Mouse (Mus musculus) gastrocnemius, postnatal 36 days (tissue): ENCODE measurements around the gene Zfp598. TPM values are rescaled to one million over a fixed set of nuclear protein-coding genes. Genes with fewer than 3 reads are reported as not detected.
A peak's percentile ranks its signal among the peaks of the same experiment; 100 is the strongest.
"Not testable (repeated sequence)": the region's sequence is repeated elsewhere in the genome, so short reads cannot be mapped to it uniquely, and the experiment has no call there.

ENCODE experiments used
- DNase-seq, 2 experiments: peaks; one replicate each; pipeline ENCODE4 v3.0.0; 2022
- intact Hi-C: fragments of 180-260 bp; cut with DNase I; formaldehyde crosslinking; loops from one replicate; pipeline ENCODE4 v1.15.1; 2025
- total RNA-seq, 2 experiments: library from RNA; stranded (reverse); gene quantifications; 2 replicates each; pipeline ENCODE4 v1.2.3; 2021

The Zfp598 gene
- total RNA-seq, 2 experiments from 2014 or later, result 18.0 to 18.5 TPM

DNA sequence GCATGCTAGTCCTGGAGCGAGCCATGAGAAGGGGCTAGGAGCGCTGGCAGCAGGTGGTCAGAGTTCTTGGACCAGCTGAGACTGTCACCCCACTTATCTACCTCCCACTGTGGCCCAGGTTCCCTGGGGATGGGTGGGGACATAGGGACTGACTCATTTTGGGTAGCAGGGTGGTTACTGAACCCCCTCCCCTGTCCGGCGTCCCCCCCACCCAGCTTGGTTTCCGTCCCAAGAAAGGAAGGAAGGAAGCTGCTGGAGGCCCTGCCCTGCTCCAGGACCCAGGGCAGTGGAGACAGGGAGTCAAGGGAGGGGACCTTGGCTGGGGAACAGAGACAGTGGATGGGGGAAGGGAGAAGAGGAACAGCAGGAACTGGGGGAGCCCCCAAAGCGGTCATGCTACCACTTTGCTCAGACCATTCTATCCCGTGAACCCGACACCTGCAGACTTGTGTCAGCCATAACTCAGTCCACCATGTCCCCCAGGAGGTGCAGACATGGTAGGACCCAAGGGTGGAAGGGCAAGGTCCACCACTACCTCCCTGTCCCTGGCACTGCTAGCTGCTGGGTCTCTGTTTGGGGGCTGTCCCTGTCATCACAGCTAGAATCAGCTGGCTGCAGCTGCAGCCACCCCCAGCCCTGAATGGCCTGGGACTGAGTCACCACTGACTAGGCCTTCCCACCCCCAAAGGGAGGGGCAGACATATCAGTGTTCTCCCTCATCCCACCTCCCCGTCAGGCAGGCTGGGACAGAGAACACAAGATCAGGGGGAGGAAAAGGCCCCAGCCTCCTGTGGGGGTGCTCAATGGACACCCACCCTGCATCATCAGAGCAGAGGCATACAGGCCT lies 24.4 kb upstream of the Zfp598 start:
- peak in 1 of 2 experiments; percentile 51 for DNase-seq
- intact Hi-C loops, result no loop called here

DNA sequence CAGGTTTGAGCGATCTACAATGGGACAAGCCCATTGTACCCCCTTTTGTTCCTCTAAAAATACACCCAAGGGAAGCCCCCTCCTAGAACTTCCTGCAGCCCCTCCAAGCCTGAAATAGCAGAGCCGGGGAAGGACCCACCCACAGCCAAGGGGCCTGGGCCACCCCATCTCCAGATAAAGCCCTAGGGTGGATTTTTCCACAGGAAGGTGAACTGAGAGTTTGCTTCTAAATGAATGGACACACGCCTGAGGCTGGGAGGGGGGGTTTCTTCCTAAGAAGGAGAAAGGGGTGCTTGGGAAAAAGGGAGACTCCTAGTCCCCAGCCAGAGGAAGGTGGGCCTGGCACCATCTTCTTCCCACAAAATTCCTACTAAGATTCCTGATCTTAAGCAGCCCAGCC lies 23.6 kb upstream of the Zfp598 start:
- intact Hi-C loops, result no loop called here
- DNase-seq, result no peak

DNA sequence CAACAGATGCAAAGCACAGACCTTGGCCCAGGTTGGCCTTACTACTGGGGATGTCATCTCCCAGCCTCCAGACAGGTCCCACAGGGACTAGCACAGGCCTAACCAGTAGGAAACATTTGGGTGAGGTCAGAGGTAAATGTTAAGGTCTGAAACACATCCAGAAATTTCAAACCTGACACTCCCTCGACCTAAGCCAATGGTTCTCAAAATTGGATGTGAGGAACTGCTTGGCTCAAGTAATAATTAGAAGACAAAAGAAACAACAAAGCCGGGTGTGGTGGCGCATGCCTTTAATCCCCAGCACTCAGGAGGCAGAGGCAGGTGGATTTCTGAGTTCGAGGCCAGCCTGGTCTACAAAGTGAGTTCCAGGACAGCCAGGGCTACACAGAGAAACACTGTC lies 23.1 kb upstream of the Zfp598 start:
- intact Hi-C loops, result no loop called here
- DNase-seq, result no peak

- DNase-seq, result no peak
- intact Hi-C loops, result no loop called here
Observed at GRCm38 (mm10) chr17:24647493-24647892, 22.0 kb upstream of the Zfp598 start.

DNA sequence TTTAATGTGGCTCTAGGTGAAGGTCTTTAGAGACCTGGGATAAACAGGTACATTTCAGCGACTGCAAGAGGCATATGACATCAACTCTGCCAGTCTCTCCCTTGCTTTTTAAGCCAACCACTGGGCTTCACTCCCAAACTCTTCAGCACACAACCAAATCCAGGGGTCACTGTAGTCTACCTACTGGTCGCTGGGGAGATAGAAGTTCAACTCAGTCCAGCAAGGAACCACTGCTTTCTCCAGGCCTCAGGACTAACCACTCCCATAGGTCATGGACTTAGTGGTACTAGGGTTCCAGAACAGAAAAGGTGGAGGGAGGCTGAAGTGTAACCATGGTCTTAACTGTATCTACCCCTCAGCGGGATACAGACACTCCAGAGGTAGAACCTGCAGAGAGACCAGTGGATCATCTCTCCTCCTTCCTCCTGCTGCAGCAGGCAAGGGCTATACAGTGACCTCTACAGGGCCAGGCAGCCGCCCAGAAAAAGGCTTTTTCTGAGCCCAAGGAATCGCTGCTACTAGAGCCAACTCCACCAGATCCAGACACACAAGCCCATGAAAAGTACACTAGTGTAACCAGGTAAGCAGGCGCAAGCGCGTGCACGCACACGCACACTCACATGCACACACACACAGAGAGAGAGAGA lies 20.6 kb upstream of the Zfp598 start:
- intact Hi-C loops, result no loop called here
- no peak for DNase-seq

GRCm38 (mm10) chr17:24649581-24650069 lies 19.9 kb upstream of the Zfp598 start:
- intact Hi-C loops, result loop anchor here (2.0 kb wide), 1 partner anchor 21 kb away; no protein-coding TSS in a partner anchor
- peak in 1 of 2 experiments; percentile 43 for DNase-seq

DNA sequence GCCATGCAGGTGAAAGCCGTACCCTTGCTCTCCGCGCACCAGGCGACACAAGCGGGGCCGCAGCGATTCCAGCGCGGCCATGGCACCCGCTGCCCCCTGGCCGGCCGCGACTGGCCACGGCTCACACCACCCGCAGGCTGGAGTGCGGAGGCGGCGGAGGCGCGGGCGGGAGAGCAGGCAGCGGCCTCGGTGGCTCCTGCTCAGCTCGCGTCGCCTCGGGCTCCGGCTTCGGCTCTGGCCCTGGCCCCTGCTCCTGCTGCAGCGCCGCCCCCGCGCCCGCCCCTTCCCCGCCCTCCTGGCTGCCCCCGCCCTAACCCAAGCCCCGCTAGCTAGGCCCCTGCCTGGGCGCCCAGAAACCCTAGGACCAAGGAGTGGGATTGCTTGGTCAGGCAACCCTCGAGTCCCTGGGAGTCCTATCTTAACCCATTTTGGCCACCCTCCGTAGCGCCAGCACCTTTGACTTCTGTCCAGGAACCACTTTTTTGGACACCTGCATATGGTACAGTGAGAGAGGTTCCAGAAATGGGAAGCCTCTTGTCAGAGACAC lies 19.3 kb upstream of the Zfp598 start, which contains the start of gene Slc9a3r2:
Slc9a3r2 (minus strand) TSS at position 258 of the 547 bp plus-strand sequence.
- DNase-seq, result peak in 1 of 2 experiments; percentile 40
- intact Hi-C loops, result loop anchor here (2.0 kb wide), 1 partner anchor 21 kb away; no protein-coding TSS in a partner anchor

GRCm38 (mm10) chr17:24650766-24651165 lies 18.7 kb upstream of the Zfp598 start:
- DNase-seq, result no peak
- intact Hi-C loops, result loop anchor here (2.0 kb wide), 1 partner anchor 22 kb away; no protein-coding TSS in a partner anchor

DNA sequence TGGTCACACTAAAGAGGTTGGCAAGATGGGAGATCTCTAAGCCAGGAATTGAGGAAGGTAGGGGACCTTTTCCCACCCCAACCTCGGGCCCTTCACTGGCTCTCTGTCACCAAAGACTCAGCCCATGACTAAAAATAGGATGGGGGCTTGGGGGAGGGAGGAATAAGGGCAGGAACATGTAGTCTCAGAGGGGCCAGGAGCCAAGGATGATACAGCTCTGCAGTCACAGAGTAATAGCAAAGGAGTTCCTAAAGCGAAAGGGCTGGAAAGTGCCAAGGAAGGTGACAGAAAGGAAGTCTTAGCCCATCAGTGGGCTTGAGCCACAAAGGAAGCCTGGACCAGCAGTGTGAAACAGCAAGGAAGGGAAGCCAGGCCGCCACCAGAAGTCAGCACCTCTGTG lies 17.7 kb upstream of the Zfp598 start:
- DNase-seq, result no peak
- intact Hi-C loops, result loop anchor here (2.0 kb wide), 1 partner anchor 23 kb away; no protein-coding TSS in a partner anchor

- DNase-seq, result peak; percentile 58 to 59
- intact Hi-C loops, result no loop called here
Observed at GRCm38 (mm10) chr17:24653967-24654710, 15.3 kb upstream of the Zfp598 start.

DNA sequence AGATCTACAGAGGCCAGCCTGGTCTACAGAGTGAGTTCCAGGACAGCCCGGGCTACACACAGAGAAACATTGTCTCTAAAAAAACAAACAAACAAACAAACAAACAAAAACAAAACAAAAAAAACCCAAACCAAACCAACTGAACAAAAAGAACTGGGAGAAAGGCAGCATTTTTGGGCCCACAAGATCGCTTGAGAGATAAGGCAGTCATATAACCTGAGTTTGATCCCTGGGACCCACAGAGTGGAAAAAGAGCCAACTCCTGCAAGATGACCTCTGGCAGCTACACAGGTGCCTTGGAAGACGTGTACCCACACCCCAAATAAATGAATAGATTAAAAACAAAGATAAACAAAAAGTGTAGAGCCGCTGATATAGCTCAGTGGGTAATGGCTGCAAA lies 14.5 kb upstream of the Zfp598 start:
- intact Hi-C loops, result loop anchor here (5.0 kb wide), 1 partner anchor 123 kb away; the partner anchor contains the start of gene Rab26
- DNase-seq, result no peak

DNA sequence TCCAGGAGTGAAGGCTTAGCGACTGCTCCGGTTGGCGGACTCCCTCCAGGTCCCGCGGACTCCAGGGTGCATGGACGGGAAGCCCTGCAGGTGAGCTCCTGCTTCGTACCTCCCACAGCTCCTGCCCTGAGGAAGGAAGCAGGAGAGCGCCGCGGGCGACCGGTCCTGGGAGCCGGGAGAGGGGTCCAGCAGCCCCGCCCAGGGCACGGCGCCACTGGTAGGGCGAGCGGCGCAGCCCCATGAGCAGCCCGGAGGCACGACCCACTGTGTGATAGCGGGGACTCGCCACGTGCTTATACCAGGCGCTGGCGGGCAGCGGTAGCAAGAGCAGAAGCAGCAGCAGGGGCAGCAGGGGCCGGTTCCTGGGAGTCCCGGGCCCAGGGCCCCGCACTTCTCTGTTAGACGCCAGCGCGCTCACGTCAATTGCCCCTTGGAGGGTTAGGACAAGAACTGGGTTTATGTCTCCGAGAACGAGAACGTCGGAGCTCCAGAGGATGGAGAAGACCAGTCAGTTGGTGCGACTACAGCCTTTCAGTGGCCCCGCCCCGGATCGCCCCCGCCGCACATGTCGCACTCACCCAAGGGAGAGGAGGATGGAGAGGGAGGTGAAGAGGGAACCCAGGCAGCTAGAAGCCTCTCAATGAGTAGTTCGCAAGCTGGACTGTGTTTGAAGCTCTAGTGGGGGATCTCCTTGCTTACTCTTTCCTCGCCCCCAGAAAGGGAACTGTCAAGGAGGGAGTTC lies 11.3 kb upstream of the Zfp598 start, which contains the start of gene Npw:
Npw (minus strand) TSS at position 441 of the 742 bp plus-strand sequence.
- intact Hi-C loops, result loop anchor here (5.0 kb wide), 1 partner anchor 126 kb away; the partner anchor contains the start of gene Rab26
- no peak for DNase-seq

DNA sequence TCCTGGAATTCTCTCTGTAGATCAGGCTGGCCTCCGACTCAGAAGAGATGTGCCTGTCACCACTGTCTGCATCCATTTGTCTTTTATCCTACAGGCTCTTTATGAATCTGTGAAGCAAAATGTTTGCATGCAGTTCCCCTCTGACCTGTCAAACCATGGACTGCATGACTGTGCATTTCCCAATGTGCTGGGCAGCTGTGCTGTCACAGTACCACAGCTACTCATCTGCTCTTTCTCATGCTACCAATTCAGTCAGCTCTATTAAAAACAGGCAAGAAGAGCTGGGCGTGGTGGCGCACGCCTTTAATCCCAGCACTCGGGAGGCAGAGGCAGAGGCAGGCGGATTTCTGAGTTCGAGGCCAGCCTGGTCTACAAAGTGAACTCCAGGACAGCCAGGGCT lies 2.5 kb upstream of the Zfp598 start:
- intact Hi-C loops, DNase-seq: not testable (repeated sequence)

DNA sequence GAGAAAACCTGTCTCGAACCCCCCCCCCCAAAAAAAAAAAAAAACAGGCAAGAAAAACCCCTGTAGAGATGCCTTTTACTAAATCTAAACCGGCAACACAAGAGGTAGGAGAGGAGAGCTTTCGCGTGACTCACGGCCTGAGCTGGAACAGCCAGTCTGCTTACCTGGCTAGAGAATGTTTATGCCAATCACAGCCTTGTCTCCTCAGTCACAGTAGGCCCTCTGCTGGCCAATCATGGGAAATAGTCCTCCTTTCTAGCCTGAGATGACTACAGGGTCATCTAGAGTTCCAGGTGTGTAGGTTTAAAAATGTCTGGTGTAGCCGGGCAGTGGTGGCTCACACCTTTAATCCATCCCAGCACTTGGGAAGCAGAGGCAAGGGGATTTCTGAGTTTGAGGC lies 2.1 kb upstream of the Zfp598 start:
- intact Hi-C loops, result no loop called here

GRCm38 (mm10) chr17:24669214-24669544 lies 308 bp upstream of the Zfp598 start:
- intact Hi-C loops, DNase-seq: not testable (repeated sequence)

More for the DNA sequence above, 2.1 kb upstream of the Zfp598 start:
- DNase-seq, result peak in 1 of 2 experiments; percentile 34

GRCm38 (mm10) chr17:24670246-24670844 lies 858 bp downstream of the Zfp598 start:
- intact Hi-C loops, result no loop called here
- DNase-seq, result no peak

DNA sequence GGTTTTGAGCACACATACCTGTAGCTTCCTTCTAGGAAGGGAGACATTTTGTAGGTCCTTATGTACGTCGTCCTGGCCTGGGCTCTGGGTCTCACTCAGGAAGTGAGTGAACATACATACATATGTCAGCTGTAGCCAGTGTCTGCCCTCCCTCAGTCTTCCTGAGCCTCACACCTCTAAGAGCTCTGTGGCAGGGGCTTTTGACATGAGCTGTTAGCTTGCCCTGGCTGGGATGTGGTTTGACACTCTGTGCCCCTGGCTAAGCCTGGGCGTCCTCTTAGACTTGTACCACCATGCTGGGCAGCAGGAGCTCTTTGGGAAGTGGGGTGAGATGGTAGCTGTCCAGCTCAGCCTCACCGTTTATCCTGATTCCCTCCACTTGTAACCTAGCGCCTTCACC lies 1.9 kb downstream of the Zfp598 start:
- intact Hi-C loops, result no loop called here
- DNase-seq, result no peak

- intact Hi-C loops, result no loop called here
- no peak for DNase-seq
Observed at GRCm38 (mm10) chr17:24672141-24672540, 2.7 kb downstream of the Zfp598 start.

GRCm38 (mm10) chr17:24674277-24674676 lies 4.8 kb downstream of the Zfp598 start:
- intact Hi-C loops, result no loop called here
- no peak for DNase-seq
